16 mouse cellular contexts compared by ENCODE assay signal in the genomic region with DNA sequence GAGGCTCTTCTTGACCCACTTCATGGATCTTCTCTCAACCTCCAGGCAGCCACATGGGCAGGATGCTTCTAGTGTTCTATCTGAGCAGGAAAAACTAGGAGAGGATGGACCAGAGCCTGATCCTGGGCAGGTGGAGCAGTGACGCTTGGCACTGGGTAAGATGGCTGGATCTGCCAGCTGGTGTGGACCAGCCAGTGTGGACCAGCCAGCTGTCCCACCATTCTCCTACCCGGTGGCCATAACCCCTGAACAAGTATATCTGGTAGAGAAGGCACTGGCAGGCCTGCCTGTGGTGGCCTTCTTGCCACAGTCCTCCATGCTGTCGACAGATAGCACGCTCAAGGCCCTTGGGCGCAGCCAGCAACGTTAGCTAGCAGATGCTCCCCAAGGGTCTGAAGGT.
A peak's percentile ranks its signal among the peaks of the same experiment; 100 is the strongest.
DNase-seq lines count a peak whose midpoint lies in the region; ATAC-seq and TF ChIP-seq lines count a peak whose summit lies in the region.
"Had no signal": no experiment of that assay in that cellular context is flagged by ENCODE, and none has a peak within 500 bp of the region (broad histone marks: within the 10 kb centered on the region; RNA-seq: fewer than 3 reads in every experiment).

No protein-coding gene starts in this region.

- peaks cover 11% of the 10 kb centered on the region; the same call in 1 of the 2 replicates for H3K27me3 ChIP-seq in forebrain, embryonic 10.5 days (ENCODE audit: poor library complexity, severe bottlenecking)
- H3K27me3 ChIP-seq in forebrain, embryonic 12.5 days, result peaks cover 10% of the 10 kb centered on the region; the same call in 1 of the 2 replicates
- no peaks in the 10 kb centered on the region for H3K27me3 ChIP-seq in heart, embryonic 15.5 days
- H3K27me3 ChIP-seq in midbrain, embryonic 14.5 days (ENCODE audit: control insufficient read depth, insufficient read depth, low read length), result no peaks in the 10 kb centered on the region
- H3K27me3 ChIP-seq: intestine, embryonic 15.5 days; liver, embryonic 13.5 days had no signal

- no peak for TF ChIP-seq POLR2A in cortical plate, adult 2 months (IDR thresholded peaks at IDR 0.05; ENCODE audit: extremely low read depth, insufficient read depth, low read length)

- no peaks in the 10 kb centered on the region for H3K36me3 ChIP-seq in forebrain, embryonic 10.5 days (replicated peaks)
- H3K36me3 ChIP-seq in forebrain, embryonic 12.5 days (replicated peaks), result no peaks in the 10 kb centered on the region
- H3K36me3 ChIP-seq in heart, embryonic 15.5 days, result no peaks in the 10 kb centered on the region
- H3K36me3 ChIP-seq in midbrain, embryonic 14.5 days (ENCODE audit: control insufficient read depth, insufficient read depth, low read length), result no peaks in the 10 kb centered on the region
- H3K36me3 ChIP-seq: intestine, embryonic 15.5 days; liver, embryonic 13.5 days had no signal

- H3K4me1 ChIP-seq in forebrain, embryonic 10.5 days, result peaks cover 67% of the 10 kb centered on the region
- peaks cover 49% of the 10 kb centered on the region for H3K4me1 ChIP-seq in forebrain, embryonic 12.5 days
- H3K4me1 ChIP-seq in heart, embryonic 15.5 days (replicated peaks), result peaks cover 67% of the 10 kb centered on the region
- H3K4me1 ChIP-seq in cortical plate, adult 2 months (ENCODE audit: control insufficient read depth, insufficient read depth, low read length), result peaks cover 2% of the 10 kb centered on the region; the same call in 1 of the 2 replicates
- H3K4me1 ChIP-seq in midbrain, embryonic 14.5 days (ENCODE audit: control insufficient read depth, insufficient read depth, low read length), result peaks cover 19% of the 10 kb centered on the region; the same call in 1 of the 2 replicates

- TF ChIP-seq CTCF in cortical plate, adult 2 months (IDR thresholded peaks at IDR 0.05; ENCODE audit: extremely low read depth, insufficient read depth, low read length), result no peak

- no peak overlapping the region for H3K4me3 ChIP-seq in forebrain, embryonic 10.5 days
- no peak overlapping the region for H3K4me3 ChIP-seq in forebrain, embryonic 12.5 days (replicated peaks)
- no peak overlapping the region for H3K4me3 ChIP-seq in heart, embryonic 15.5 days
- H3K4me3 ChIP-seq in cortical plate, adult 2 months (ENCODE audit: insufficient read depth, low read length), result no peak overlapping the region
- no peak overlapping the region for H3K4me3 ChIP-seq in midbrain, embryonic 14.5 days (replicated peaks; ENCODE audit: low read depth, low read length)
- H3K4me3 ChIP-seq: erythroblast, embryonic 14.5 days; intestine, embryonic 15.5 days; liver, embryonic 13.5 days had no signal

- WGBS in forebrain, embryonic 10.5 days, result 93% methylated on average over 6 of the region's 6 CpGs
- 96% methylated on average over 6 of the region's 6 CpGs for WGBS in forebrain, embryonic 12.5 days
- WGBS in heart, embryonic 15.5 days, result 61% methylated on average over 6 of the region's 6 CpGs
- WGBS in midbrain, embryonic 14.5 days, result 90% methylated on average over 6 of the region's 6 CpGs

- DNase-seq in forebrain, embryonic 10.5 days (ENCODE audit: extremely low spot score, low spot score), result no peak
- DNase-seq in heart, postnatal 25 days (ENCODE audit: low spot score), result no peak
- no peak for DNase-seq in midbrain, embryonic 14.5 days
- DNase-seq in frontal cortex, postnatal 36 days (ENCODE audit: low spot score in 2 of 2), result no peak
- DNase-seq in layer of hippocampus, postnatal 10 days (ENCODE audit: low spot score in 2 of 2), result no peak
- DNase-seq: adrenal gland, postnatal 25 days; gastrocnemius, postnatal 10 days; kidney, postnatal 25 days; liver, embryonic 13.5 days; right cerebral cortex, postnatal 25 days; thymus, adult 2 months had no signal

- ATAC-seq in forebrain, embryonic 12.5 days (ENCODE audit: low FRiP score), result no peak
- ATAC-seq in heart, embryonic 15.5 days (replicated peaks; ENCODE audit: insufficient number of reproducible peaks, insufficient read depth, low FRiP score, low read depth), result no peak
- no peak for ATAC-seq in midbrain, embryonic 14.5 days (ENCODE audit: low FRiP score, low TSS enrichment)

- no peak overlapping the region for H3K4me2 ChIP-seq in forebrain, embryonic 12.5 days
- H3K4me2 ChIP-seq in heart, embryonic 15.5 days, result 0 out of 2 replicates have a peak overlapping the region, but pooled peaks have one; percentile 17
- H3K4me2 ChIP-seq in midbrain, embryonic 14.5 days (ENCODE audit: low read length), result no peak overlapping the region
- H3K4me2 ChIP-seq: intestine, embryonic 15.5 days; liver, embryonic 13.5 days had no signal

- H3K27ac ChIP-seq in forebrain, embryonic 10.5 days, result 0 out of 2 replicates have a peak overlapping the region, but pooled peaks have one; percentile 8
- no peak overlapping the region for H3K27ac ChIP-seq in forebrain, embryonic 12.5 days
- H3K27ac ChIP-seq in heart, embryonic 15.5 days, result peak overlapping the region; percentile 65
- peak overlapping the region; percentile 17; the same call in 1 of the 2 replicates for H3K27ac ChIP-seq in cortical plate, adult 2 months (ENCODE audit: insufficient read depth, low read length)
- H3K27ac ChIP-seq in midbrain, embryonic 14.5 days (replicated peaks; ENCODE audit: low read depth, low read length), result peak overlapping the region; percentile 37
- H3K27ac ChIP-seq: intestine, embryonic 15.5 days; liver, embryonic 13.5 days had no signal

- intact Hi-C loops in heart, postnatal 25 days (cut with DNase I), result no loop called here

- H3K9me3 ChIP-seq in forebrain, embryonic 10.5 days, result no peaks in the 10 kb centered on the region
- H3K9me3 ChIP-seq in forebrain, embryonic 12.5 days, result no peaks in the 10 kb centered on the region
- H3K9me3 ChIP-seq in heart, embryonic 15.5 days (replicated peaks), result no peaks in the 10 kb centered on the region
- no peaks in the 10 kb centered on the region for H3K9me3 ChIP-seq in midbrain, embryonic 14.5 days (ENCODE audit: control insufficient read depth, low read length)
- H3K9me3 ChIP-seq: intestine, embryonic 15.5 days; liver, embryonic 13.5 days had no signal

- no peak overlapping the region for H3K9ac ChIP-seq in forebrain, embryonic 12.5 days
- H3K9ac ChIP-seq in heart, embryonic 15.5 days, result no peak overlapping the region
- no peak overlapping the region for H3K9ac ChIP-seq in midbrain, embryonic 14.5 days (replicated peaks; ENCODE audit: low read length)
- H3K9ac ChIP-seq: intestine, embryonic 15.5 days; liver, embryonic 13.5 days had no signal
